Mouse (Mus musculus) ZHBTc4 (cell line): ENCODE measurements around the gene Net1.
"Not testable (repeated sequence)": the region's sequence is repeated elsewhere in the genome, so short reads cannot be mapped to it uniquely, and the experiment has no call there.

Experiments
- DNase-seq: peaks from one replicate; pipeline ENCODE4 v3.0.0-alpha.2; 2011; ENCODE audit warnings: low read depth, low spot score

Gene Net1

DNA sequence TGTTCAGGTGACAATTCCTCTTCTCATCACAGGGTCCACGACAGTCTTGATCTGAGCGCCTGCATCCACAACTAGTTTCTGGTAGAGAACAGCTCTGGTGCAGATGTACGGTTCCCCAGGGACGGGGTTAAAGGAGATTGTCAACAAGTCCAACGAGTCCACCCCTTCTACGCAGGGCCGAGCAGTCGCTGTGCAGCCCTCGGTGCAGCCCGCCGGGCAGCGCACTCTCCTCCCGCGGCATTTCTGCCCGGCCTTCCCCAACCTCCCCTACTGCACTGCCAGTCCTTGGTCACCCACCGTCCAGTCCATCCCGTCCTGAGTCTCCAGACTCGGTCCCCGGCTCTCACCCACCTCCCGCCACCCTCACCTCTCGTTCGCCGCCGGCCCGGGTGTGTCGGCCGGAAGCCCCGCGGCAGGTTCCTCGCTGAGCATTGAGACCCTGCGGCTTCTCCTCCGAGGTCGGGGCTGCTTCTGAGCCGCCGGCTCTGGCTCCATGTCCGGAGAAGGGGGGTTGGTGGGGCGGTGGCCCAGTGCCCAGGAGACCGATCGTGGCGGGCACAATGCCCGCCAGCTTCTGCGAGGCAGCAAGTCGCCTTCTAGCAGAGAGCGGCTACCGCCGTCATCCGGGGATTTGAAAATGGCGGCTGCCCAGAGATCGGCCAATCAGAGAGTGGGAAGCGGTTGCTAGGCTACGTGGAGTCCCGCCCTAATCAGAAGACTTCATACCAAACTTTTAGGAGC lies at the start of gene Net1, which contains the start of gene Tubal3:
Gene Net1 (minus strand): TSS at position 650 of the 741 bp plus-strand sequence.
Gene Tubal3 (plus strand): TSS at position 704 of the 741 bp plus-strand sequence.
- DNase-seq, result peak; percentile 94

DNA sequence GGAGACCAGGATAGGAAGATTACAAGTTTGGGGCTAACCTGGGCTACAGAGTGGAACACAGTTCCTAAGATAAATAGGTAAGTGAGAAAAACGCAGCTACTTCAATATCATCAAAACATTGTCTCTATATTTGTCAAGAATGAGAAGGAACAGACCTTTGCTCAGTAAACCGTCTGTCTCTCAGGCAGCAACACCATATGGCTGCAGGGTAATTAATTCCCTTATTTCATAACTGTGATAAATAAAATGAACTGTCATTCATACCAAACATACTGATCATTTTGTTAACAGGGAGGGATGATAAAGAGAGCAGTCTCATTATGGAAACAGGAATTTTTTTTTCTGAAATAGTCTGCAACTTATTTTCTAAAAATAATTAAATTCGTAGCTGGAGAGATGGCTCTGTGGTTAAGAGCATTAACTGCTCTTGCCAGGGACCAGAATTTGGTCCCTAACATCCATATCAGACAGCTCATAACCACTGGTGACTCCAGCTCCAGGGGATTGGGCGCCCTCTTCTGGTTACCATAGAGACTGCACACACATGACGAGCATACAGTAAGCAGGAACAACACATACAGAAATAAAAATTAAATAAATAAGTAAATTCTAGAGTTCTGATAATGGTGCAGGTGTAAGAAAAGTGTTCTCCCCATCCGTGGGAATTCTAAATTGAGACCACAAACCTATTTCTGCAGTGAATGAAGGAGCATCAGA lies 33.3 kb upstream of the Net1 start:
- peak; percentile 61 for DNase-seq

DNA sequence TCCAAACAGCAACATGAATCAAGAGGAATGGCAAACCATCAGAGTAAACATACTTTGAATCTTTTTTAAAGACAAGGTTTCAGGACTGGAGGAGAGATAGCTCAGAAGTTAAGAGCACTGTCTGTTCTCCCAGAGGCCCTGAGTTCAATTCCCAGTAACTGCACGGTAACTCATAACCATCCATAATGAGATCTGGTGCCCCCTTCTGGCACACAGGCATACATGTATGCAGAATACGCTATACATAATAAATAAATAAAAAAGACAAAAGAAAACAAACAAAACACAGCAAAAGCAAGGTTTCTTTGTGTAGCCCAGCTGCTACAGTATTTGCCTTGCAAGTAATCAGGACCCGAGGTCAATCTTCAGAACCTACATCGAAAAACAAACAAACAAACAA lies 31.5 kb upstream of the Net1 start:
- no peak for DNase-seq

DNA sequence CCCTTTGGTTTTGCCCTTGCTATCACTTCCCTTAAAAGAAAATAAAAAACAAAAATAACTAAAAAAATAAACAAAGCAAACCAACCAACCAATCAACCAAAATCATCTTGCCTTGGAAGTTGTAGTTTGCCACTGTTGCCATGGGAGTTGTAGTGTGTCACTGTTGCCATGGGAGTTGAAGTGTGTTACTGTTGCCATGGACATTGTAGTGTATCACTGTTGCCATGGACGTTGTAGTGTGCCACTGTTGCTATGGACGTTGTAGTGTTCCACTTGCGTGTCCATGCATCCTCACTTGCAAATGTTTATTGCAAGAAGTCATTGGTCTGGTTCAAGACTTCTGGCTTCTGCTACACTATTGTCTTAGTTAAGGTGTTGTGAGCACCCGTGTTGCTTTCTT lies 29.2 kb upstream of the Net1 start:
- peak; percentile 11 for DNase-seq

DNA sequence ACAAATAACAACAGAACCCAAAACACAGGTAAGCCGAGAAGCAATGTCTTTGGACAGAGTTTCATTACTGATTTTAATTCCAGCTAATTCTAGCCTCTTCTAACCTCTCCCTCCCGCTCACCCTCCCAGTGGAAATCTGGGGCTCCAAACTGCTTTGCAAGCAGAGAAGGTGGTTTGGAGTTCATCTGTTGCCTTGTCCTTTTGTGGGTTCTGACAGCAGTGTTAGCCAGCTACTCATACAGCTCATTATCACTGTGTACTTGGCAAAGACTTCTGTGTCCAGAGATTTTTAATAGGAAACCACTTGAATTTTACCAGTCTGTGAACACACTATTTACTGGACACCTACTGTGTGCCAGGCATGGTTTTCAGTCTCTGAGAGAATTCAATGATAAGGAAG lies 27.2 kb upstream of the Net1 start, which contains the start of gene Ucn3:
Gene Ucn3 (minus strand): TSS at position 101 of the 400 bp plus-strand sequence.
- DNase-seq, result no peak

DNA sequence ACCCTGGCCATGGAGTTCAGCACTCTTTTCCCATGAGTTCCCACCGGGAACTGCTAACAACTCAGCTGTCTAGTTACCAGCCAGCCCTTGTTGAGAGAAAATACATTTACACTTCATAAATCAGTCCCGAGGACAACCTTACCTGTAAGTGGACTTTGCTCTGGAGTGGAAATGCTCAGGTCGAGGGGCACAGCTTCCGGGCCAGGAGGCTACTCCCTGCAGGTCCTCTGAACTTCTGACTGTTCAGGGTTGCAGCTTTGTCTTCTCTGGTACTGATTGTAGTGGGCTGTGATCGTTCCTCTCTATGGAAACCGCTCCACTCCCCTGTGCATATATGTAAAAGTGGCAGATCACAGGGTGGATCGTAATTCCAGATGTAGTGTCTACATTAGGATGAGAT lies 26.7 kb upstream of the Net1 start:
- DNase-seq, result no peak

DNA sequence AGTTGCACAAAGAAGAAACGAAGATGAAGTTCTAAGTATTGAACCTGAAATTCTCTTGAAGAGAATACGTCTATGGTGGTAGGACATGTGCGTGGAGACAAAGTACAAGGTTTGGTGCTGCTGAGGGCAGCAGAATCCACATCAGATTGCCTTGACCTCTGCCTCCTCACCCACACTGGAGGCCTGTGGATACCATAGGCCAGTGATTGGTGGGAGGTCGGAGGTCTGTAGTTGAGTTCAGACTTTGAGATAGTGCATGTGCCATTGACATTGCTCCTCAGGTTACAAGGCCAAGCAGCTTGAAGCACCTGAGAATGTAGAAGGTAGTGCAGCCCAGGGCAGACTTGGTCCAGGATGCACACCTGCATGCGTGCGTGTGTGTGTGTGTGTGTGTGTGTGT lies 8.0 kb upstream of the Net1 start:
- DNase-seq, result no peak

DNA sequence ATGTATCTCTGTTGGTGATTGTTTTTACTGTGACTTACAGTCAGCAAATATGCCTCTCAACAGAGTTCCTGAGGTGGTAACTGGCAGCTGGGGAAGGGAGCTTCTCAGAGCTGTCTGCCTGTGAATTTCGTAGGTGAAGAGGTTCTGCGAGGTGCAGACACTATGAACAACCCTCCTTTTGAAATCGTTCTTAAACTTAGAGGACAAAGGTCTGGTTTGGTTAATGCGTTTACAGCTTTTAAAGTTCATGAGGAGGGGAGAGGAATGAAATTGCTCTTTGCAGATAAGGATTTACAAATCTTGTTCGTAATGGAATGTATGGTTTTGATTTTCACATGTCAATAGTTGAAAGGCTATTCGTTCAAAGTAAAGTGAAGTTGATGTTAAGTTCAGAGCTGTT lies 7.6 kb upstream of the Net1 start:
- DNase-seq, result no peak

DNA sequence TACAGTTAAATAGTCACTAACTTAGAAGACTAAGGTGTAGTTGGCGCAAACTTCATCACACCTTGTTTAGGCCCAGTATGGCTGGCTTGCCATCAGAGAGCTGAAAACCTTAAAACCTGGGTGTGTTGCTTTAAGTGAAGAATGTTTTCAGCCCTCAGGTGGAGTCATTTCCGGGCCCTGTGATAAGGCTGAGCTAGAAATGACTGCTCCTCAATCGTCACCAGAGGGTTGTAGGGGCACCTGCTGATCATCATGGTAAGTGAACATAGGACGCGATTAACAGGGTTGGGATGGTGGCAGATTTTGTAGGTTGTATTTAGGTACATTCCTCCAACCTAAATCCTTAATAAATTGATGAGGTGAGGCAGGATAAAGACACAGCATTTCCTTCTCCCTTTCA lies 6.5 kb upstream of the Net1 start:
- no peak for DNase-seq

DNA sequence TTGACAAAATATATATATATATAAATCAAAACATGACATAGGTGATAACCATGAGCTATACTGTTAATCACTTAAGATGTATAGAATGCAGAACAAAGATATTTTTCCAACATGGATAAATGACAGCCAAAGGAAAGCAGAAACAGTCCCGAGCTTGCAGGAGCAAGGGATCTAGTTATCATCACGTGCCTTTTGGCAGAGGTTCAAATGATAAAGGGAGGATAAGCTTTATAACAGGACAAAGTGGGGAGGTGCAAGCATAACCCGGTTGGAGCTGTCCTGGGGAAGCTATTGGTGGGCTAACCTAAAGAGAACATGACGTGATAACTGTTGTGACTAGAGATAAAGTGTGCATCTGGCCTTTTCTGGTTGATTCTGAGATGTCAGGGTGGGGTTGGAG lies 4.5 kb downstream of the Net1 start:
- no peak for DNase-seq

DNA sequence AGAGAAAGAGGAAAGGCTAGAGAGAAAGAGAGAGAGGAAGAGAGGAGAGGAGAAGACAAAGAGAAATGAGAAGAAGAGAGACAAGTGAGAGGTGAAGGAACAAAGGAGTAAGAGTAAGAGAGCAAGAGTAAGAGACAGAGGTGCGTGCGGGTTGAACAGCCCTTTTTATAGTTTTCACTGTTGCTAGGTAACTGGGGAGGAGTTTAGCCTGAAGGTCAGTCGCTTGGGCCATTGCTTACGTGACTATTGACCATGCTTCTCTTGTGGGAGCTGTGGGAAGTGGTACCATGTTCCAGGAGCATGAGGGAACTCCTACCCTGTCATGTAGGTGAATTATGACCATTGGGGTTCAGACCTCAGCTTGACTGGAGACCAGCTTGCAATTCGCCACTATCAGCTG lies 7.7 kb downstream of the Net1 start:
- peak; percentile 53 for DNase-seq

DNA sequence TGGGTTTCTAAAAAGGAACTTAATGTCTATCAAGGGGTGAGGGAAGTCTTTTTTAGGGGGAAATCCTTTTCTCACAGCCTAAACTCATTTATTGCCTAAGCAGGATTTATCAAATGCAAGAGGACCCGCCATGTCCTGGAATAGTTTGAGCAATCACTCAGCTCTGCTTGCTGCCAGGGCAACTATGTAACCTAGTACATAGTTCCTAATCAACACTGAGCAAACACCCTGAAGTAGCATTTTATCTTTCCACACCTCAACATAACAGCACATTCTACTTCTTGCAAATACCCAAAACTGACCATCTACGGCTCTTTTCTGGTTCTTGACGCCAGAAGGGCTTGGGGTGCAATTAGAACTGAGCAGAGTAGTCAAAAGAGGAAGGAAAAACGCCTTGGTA lies 9.8 kb downstream of the Net1 start:
- DNase-seq, result no peak

DNA sequence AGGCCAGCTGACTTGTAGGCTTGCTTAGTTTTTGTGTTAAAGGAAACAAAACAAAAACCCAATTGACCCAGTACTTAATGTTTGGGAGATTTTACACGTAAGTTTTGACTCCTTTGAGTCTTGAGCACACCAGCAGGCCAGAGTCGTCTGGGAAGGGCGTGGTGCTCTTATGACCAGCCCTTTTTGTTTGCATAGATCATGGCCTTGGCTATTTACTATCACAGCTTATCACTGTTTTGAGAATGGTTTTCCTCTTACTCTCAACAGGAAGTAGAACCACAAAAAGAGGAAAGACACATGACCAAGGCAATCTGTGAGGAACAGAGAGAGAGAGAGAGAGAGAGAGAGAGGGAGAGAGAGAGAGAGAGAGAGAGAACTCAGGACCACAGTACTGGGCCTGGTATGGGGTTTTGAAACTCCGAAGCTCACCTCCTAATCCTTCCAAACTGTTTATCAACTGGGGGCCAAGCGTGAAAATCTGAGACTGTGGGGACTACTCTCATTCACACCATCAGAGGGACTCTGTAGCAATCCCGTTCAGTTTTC lies 10.8 kb downstream of the Net1 start:
- DNase-seq, result no peak

DNA sequence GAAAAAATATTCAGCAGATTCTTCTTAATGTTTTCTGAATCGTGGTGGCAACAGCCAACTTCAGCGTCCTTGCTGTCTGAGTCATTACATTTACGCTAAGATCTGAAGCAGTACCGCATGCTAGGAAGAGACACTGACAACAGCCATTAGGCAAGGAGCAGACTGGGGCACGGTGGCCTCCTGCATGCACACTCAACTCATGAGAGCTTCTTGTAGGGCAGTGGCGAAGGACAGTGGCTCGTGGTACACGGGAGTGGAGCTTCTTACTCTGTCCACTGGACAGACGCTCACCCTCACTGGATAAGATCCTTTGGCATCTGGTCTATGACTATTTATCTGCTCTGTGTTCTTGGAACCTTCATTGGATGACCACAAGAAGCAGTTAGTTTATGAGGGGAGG lies 18.7 kb downstream of the Net1 start:
- no peak for DNase-seq

DNA sequence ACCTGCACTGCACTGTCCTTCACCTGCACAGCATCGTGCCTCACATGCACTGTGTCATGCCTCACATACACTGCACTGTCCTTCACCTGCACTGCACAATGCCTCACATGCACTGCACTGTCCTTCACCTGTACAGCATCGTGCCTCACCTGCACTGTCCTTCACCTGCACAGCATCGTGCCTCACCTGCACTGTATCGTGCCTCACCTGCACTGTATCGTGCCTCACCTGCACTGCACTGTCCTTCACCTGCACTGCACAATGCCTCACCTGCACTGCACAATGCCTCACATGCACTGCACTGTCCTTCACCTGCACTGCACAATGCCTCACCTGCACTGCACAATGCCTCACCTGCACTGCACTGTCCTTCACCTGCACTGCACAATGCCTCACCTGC lies 19.8 kb downstream of the Net1 start:
- DNase-seq, result not testable (repeated sequence)

DNA sequence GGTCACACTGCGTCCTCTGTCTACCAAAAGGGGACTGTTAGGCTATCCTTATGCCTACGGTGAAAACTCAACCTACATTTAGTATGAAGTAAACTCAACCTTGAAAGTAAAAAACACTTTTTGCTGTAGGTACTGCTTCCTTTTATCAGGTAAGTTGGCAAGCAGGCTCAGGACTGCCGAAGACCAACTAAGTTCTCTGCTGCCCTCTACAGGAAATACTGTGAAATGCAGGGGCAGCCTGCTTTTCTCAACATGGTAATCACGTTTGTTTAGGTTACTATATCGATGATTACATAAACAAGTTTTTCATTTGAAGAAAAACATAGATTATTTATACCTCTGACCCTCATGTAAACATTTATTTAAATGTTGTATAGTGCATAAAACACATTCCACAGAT lies 21.1 kb downstream of the Net1 start:
- peak; percentile 77 for DNase-seq

DNA sequence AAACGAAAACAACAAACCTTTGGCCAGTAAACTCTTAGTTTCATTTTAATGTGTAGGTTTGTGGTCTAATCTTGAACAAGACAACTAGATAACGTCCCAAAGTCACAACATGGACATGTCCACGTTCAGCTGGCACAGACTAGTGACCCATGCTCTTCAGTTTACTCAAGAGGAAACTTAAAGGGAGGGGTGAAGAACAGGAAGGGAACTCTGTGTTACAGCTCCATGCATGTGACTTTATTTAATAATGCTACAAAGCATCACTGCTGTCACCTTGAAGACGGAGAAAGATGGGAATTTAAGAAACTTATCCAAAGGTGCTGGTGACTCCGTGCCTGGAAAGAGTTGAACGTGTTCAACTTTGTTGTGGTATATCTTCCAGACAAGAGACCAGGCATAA lies 22.0 kb downstream of the Net1 start:
- no peak for DNase-seq

DNA sequence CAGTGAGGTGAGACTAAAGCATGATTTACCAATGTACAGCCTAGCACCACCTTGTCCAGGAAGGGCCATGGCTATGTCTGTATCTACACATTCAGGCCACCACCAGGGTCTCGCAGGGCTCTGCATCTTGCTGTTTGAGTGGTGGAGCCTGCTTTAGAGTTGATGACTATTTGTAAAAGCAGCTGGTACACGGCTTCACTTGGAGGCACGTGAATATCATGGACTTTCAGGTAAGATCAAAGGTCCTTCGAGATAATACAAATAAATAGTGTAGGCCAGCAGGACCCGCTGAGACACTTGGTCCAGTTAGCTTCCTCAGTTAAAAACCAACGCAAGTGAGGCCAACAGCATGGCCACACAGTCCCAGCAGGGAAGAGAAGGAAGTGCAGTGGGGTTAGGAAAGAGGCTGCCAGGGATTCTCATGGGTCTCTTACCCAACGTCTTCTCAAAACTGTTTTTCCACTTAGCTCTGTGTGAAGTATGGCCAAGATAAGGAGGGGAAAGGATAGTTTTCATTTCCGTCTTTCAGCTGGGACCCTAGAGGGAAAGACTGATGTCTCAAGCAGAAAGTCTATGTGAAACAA lies 22.5 kb downstream of the Net1 start:
- DNase-seq, result no peak

DNA sequence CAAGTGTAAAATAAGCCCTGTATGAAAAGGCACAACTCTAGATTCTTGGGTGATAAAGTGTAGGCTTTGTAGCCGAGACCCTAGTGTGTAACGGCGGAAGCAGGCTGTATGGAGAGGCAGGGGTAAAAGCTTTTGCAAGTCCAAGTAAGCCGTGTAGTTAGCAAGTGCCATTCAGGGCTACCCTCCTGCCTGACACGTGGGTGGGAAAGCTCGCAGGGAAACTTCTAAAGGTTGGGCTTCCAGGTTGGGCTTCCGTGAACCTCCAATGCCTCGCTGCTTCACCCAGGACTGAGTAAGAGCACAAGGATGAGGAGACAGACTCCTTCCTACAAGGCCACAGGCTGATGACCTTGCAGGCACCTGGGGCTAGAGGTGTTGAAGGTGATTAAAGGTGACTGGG lies 23.5 kb downstream of the Net1 start:
- peak; percentile 46 for DNase-seq

DNA sequence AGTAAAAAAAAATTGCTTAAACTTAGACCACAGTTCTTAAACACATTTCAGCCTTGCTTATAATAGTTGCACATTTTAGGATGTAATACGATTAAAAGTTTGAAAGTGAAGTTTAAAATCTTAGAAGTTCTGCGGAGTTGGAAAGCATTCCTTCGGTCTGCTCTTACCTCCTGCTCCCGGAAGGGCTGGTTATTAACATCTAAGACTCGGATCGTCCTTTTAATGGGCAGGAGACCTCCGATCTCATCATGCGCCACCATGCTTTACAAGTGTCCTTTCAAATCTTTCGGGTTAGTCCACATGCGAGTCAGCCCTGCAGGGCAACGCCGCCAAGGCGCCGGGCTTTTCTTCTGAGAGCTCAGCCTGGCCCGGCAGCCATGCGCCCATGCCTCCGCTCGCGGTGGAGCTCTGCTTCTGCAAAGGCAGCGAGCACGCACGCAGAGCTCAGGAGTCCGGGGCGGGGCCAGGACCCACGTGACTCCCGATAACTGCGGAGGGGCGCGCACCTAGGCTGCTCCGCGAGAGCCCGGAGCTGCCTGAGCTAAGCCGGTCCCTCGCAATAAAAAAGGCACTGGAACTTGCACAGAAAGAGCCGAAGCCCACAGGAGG lies 24.8 kb downstream of the Net1 start:
- peak; percentile 96 for DNase-seq

DNA sequence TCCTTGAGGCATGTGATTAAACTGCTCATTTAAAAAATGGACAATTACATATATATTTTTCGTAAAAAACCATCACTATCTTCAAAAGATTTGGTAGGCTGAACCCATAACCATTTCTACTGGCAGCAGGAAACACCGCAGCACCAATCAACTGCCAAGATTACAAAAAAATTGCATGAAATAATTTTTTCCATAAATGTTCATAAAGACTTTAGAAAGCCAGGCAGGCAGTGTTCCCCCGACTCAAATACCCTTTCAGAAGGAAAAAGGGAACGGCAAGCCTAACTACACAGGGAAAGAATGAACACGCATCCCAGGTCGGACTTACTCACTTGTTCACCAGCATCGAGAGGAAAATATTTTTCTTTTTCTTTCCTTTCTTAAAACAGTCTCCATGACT lies 25.4 kb downstream of the Net1 start:
- DNase-seq, result no peak

DNA sequence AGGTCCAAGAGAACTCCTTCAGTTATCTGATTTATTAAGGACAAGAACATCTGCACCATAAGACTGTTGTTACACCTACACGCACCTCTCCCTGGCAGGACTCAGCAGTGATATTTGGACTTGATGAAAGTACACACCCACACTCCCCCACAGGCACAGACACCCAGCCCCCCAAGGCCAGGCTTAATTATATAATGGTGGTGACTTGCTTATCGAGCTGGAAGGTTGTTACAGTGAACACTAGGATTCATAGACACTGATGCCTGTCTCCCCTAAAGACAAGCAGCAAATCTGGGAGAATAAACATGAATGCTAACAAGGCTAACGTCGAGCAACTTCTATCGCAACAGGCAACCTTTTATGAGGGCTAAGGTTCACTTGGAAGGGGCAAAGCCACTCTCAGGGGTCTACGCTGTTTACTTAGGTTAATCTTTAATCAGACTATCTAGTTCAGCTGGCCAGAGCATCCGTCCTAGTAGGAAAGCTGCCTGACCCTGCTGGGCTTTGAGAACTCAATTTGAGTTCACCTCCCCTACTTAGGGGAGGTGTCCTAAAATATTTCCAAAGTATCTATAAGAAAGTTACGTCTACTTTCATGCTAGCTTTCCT lies 26.4 kb downstream of the Net1 start:
- no peak for DNase-seq
